Mouse (Mus musculus) embryonic facial prominence, embryonic 11.5 days (tissue): ENCODE data around the gene Arl14ep. TPM values are rescaled to one million over a fixed set of nuclear protein-coding genes. Genes with fewer than 3 reads are reported as not detected.
A peak's percentile ranks its signal among the peaks of the same experiment; 100 is the strongest.

Experiments used
- ATAC-seq: fragments of 200-750 bp; cut with Nextera tagmentation; replicated peaks from 2 replicates; pipeline ENCODE4 v1.8.0; 2017; ENCODE audit warnings: low read depth; ENCODE audit not compliant: insufficient number of reproducible peaks, low FRiP score, low TSS enrichment
- DNase-seq: peaks from one replicate; pipeline ENCODE4 v3.0.0-alpha.2; 2015; ENCODE audit warnings: low spot score
- H3K27ac ChIP-seq: fragments of 300-500 bp; sonication (generic); replicated peaks from 2 replicates; pipeline ENCODE4 v1.5.1; 2014; ENCODE audit warnings: mild to moderate bottlenecking, low read depth, low read length, control low read depth
- H3K27me3 ChIP-seq: fragments of 300-500 bp; sonication (generic); 2 replicates; pipeline ENCODE4 v1.6.1; 2014; ENCODE audit warnings: mild to moderate bottlenecking, low read length, moderate library complexity, mixed read lengths; ENCODE audit not compliant: control insufficient read depth, insufficient read depth
- H3K36me3 ChIP-seq: fragments of 300-500 bp; sonication (generic); replicated peaks from 2 replicates; pipeline ENCODE4 v1.6.1; 2014; ENCODE audit warnings: low read depth, mild to moderate bottlenecking, low read length, moderate library complexity, mixed read lengths; ENCODE audit not compliant: control insufficient read depth, insufficient read depth
- H3K4me1 ChIP-seq: fragments of 300-500 bp; sonication (generic); 2 replicates; pipeline ENCODE4 v1.6.1; 2014; ENCODE audit warnings: low read length, mixed read lengths; ENCODE audit not compliant: control insufficient read depth, insufficient read depth
- H3K4me2 ChIP-seq: fragments of 300-500 bp; sonication (generic); 2 replicates; pipeline ENCODE4 v1.6.1; 2014; ENCODE audit warnings: low read depth, mild to moderate bottlenecking, control low read depth, low read length, moderate library complexity
- H3K4me3 ChIP-seq: fragments of 300-500 bp; sonication (generic); 2 replicates; pipeline ENCODE4 v1.5.1; 2014; ENCODE audit warnings: low read depth, low read length, control low read depth
- H3K9ac ChIP-seq: fragments of 300-500 bp; sonication (generic); replicated peaks from 2 replicates; pipeline ENCODE4 v1.6.1; 2014; ENCODE audit warnings: mild to moderate bottlenecking, control low read depth, low read length
- H3K9me3 ChIP-seq: fragments of 300-500 bp; sonication (generic); replicated peaks from 2 replicates; pipeline ENCODE4 v1.6.1; 2016; ENCODE audit warnings: mild to moderate bottlenecking, low read length, inconsistent platforms, mixed read lengths; ENCODE audit not compliant: control insufficient read depth
- WGBS: fragments of 180-500 bp; shearing (Covaris S2); extraction: QIAGEN DNeasy Blood & Tissue Kit; methylation state at CpG from one replicate; pipeline ENCODE4 v1.1.7; 2014; 5-methylcytosine and 5-hydroxymethylcytosine counted together
- polyA plus RNA-seq: library from polyadenylated mRNA; unstranded; fragments of >200 nt; fragmentation: Nextera tagmentation; extraction: Ambion mirVana; gene quantifications from 2 replicates; pipeline ENCODE4 v1.2.1, GENCODE M21; 2014

The Arl14ep gene
- polyA plus RNA-seq, 1 experiment from 2014 or later, result 71.3 TPM

DNA sequence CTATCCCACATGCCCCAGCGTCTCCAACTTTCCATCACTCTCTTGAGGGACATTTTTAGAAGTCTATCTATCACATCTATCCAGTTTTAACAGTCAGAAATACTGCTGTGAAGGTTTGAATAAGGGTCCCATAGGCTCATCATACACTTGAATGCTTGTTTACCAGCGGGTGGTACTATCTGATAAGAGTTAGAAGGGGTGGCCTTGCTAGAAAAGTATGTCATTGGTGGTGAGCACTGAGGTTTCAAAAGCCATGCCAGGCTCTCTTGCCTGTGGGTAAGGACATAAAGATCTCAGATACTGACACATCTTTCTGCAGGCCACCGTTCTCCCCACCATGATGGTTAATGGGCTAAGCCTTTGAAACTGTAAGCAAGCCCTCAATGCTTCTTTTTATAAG is 10.7 kb downstream of the Arl14ep start:
- ATAC-seq (no peak), DNase-seq (no peak)

DNA sequence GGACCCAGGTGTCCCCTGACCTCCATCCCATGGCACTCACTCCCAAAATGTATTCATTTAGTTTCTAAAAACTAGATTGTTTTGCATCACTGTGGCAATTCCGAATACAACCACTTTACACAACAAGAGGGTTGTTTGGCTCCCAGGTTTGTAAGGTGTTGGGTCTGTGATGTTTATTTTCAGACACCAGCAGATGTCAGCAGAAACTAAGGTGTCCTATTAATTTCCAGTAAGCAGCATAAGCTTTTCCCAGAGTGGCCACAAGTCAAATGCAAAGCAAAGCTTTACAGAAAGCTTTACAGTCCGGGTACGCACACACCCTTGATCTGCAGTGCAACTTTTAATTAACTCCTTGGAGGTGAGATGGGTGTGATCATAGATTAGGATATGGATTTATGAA is 12.6 kb downstream of the Arl14ep start:
- H3K4me1 ChIP-seq, result no peaks in the 10 kb centered on the region
- H3K4me3 ChIP-seq, result no peak overlapping the region
- 92% methylated on average over 3 of the region's 3 CpGs for WGBS
- no peak overlapping the region for H3K27ac ChIP-seq
- H3K9ac ChIP-seq, result no peak overlapping the region
- DNase-seq (no peak), ATAC-seq (no peak)
- H3K9me3 ChIP-seq, result no peaks in the 10 kb centered on the region
- no peaks in the 10 kb centered on the region for H3K27me3 ChIP-seq
- no peaks in the 10 kb centered on the region; the same call in 1 of the 2 replicates for H3K36me3 ChIP-seq
- no peak overlapping the region for H3K4me2 ChIP-seq

More for the DNA sequence above, 10.7 kb downstream of the Arl14ep start:
- 88% methylated on average over 3 of the region's 3 CpGs for WGBS
- no peaks in the 10 kb centered on the region; the same call in 1 of the 2 replicates for H3K36me3 ChIP-seq
- H3K27ac ChIP-seq, result no peak overlapping the region
- H3K4me3 ChIP-seq, result no peak overlapping the region
- no peaks in the 10 kb centered on the region for H3K27me3 ChIP-seq
- H3K9ac ChIP-seq, result no peak overlapping the region
- no peaks in the 10 kb centered on the region for H3K4me1 ChIP-seq
- no peak overlapping the region for H3K4me2 ChIP-seq
- H3K9me3 ChIP-seq, result no peaks in the 10 kb centered on the region

DNA sequence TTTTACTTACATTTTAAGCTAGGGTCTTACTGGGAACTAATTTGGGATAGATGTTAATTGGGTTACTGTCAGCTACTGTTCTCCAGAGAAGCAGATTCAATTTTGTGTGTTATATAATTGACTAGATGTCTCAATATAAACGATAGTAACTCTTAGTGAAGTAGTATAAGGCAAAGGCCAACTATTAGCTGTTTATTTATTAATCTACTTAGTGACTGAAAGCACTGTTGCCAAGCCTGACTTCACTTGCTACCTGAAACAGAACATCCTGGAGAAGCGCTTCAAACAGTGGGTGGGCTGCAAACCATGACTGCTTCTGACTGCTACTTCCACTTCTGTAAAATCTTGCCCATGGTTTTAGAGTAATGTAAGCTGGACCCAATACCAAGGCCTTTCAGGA is 13.2 kb downstream of the Arl14ep start:
- ATAC-seq (no peak), DNase-seq (no peak)
- Histone ChIP-seq H3K4me1 (no peaks in the 10 kb centered on the region), H3K9ac (no peak overlapping the region), H3K4me2 (no peak overlapping the region), H3K4me3 (no peak overlapping the region), H3K27ac (no peak overlapping the region), H3K9me3 (no peaks in the 10 kb centered on the region), H3K36me3 (no peaks in the 10 kb centered on the region; the same call in 1 of the 2 replicates), H3K27me3 (no peaks in the 10 kb centered on the region)
- 85% methylated on average over 2 of the region's 2 CpGs for WGBS

DNA sequence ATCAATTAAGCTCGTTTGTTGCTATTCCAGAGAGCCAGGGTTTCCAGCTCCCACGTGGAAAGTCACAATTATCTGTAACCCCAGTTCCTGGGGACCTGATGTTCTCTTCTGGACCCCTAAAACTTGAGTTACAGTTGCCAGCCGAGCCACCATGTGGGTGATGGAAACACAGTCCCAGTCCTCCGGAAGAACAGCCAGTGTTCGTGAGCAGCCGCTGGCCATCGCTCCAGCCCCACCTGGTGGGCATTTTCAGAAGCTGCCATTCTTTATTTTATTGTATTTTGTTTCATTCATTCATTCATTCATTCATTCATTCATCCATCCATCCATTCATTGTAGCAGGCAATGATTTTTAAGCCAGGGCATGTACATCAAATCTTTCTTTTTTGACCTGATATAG is 14.0 kb downstream of the Arl14ep start:
- H3K9ac ChIP-seq, result no peak overlapping the region
- H3K4me2 ChIP-seq, result no peak overlapping the region
- DNase-seq, result peak; percentile 56
- H3K4me1 ChIP-seq, result no peaks in the 10 kb centered on the region
- no peak overlapping the region for H3K4me3 ChIP-seq
- no peaks in the 10 kb centered on the region for H3K9me3 ChIP-seq
- WGBS, result 45% methylated on average over 7 of the region's 7 CpGs
- ATAC-seq, result no peak
- H3K27me3 ChIP-seq, result no peaks in the 10 kb centered on the region
- H3K36me3 ChIP-seq, result no peaks in the 10 kb centered on the region; the same call in 1 of the 2 replicates
- no peak overlapping the region for H3K27ac ChIP-seq

DNA sequence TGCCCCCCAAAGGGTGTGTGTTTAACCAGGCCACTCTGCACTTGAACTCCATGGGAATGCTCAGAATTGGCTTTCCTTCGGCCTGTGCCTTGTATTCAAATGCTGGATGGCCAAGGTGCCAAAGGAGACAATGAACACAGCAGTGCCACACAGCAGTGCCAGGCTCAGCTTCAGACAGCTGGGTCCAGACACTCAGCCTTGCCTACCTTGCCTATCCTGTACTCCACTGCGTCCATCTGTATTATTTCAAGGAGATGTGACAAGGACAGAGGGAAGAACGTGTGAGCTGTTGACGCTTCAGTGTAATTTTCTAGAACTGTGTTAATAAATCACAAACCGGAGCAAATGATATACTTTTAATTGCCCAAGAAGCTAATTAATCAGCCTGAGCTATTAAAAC is 14.8 kb downstream of the Arl14ep start:
- H3K9ac ChIP-seq, result no peak overlapping the region
- no peak overlapping the region for H3K4me3 ChIP-seq
- no peaks in the 10 kb centered on the region; the same call in 1 of the 2 replicates for H3K36me3 ChIP-seq
- H3K9me3 ChIP-seq, result no peaks in the 10 kb centered on the region
- no peaks in the 10 kb centered on the region for H3K27me3 ChIP-seq
- no peak for ATAC-seq
- H3K4me2 ChIP-seq, result no peak overlapping the region
- no peak for DNase-seq
- no peaks in the 10 kb centered on the region for H3K4me1 ChIP-seq
- 89% methylated on average over 5 of the region's 5 CpGs for WGBS
- no peak overlapping the region for H3K27ac ChIP-seq

DNA sequence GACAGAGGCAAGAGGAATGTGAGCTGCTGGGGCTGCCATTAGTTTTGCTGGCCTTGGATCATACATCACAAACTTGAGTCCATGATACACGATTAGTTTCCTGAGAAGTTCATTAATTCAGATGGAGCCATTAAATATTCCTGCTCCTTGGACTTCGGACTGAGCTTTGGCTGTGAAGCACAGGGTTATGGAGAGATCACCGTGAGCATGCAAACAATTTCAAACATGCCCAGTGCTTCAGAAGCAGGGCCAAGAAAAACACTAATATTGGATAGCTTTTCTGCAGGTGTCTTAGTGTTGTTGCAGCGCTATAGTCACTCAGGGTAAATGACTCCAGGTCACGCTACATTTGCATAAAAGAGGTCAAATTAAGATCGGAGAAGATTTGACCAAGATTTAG is 15.3 kb downstream of the Arl14ep start:
- no peaks in the 10 kb centered on the region for H3K4me1 ChIP-seq
- no peak overlapping the region for H3K4me2 ChIP-seq
- DNase-seq, result no peak
- no peak overlapping the region for H3K4me3 ChIP-seq
- no peaks in the 10 kb centered on the region for H3K9me3 ChIP-seq
- ATAC-seq, result no peak
- H3K27ac ChIP-seq, result no peak overlapping the region
- H3K36me3 ChIP-seq, result no peaks in the 10 kb centered on the region; the same call in 1 of the 2 replicates
- H3K27me3 ChIP-seq, result no peaks in the 10 kb centered on the region
- no peak overlapping the region for H3K9ac ChIP-seq
- 76% methylated on average over 6 of the region's 6 CpGs for WGBS

DNA sequence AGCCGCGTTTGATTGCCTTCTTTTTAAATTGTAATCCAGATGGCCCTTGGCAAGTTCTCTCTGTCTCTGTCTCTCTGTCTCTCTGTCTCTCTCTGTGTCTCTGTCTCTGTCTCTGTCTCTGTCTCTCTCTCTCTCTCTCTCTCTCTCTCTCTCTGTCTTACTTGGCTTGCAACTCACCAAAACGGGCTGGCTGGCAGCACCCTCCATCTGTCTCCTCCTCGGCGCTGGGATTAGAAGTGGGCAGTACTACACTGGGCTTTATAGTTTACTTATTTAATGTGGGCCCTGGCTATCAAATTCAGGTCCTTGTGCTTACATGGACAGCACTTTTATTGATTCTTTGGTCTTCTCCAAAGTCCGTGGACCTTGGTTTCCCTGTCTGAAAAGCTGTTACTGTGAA is 18.1 kb downstream of the Arl14ep start:
- Histone ChIP-seq H3K9ac (no peak overlapping the region), H3K4me3 (no peak overlapping the region), H3K9me3 (no peaks in the 10 kb centered on the region), H3K4me1 (no peaks in the 10 kb centered on the region), H3K27me3 (no peaks in the 10 kb centered on the region), H3K36me3 (no peaks in the 10 kb centered on the region), H3K27ac (no peak overlapping the region), H3K4me2 (no peak overlapping the region)
- DNase-seq, result no peak
- 0 out of 2 replicates have a peak, but pooled peaks have one; percentile 14 for ATAC-seq
- WGBS, result 58% methylated on average over 6 of the region's 6 CpGs

DNA sequence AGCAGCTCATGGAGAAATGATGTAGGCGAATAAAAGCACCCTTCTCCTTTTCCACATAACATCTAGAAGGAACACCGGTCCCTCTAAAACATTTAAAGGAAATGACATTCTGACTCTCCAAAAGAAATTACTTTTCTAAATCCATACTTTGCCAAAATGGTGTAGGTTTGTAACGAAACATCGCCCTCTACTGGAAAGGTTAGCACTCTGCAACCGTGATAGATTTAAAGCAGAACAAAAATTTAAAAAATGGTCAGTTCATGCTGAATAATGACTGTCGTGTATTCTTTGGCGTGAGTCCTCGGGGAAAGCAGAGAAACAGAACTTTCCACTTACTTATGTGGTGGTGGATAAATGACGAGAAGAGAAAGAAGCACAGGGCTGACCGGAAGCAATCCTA is 18.6 kb downstream of the Arl14ep start:
- no peak overlapping the region for H3K27ac ChIP-seq
- no peaks in the 10 kb centered on the region for H3K27me3 ChIP-seq

More for the DNA sequence above, 18.6 kb downstream of the Arl14ep start:
- peak; percentile 89 for DNase-seq
- no peak for ATAC-seq
- Histone ChIP-seq H3K36me3 (no peaks in the 10 kb centered on the region), H3K4me3 (no peak overlapping the region), H3K4me2 (no peak overlapping the region), H3K9me3 (no peaks in the 10 kb centered on the region), H3K9ac (no peak overlapping the region), H3K4me1 (no peaks in the 10 kb centered on the region)
- 12% methylated on average over 10 of the region's 10 CpGs for WGBS
